7 mouse cellular contexts compared by ENCODE assay signal in genomic region chr5:136442238-136443187, GRCm38 (mm10).
DNase-seq lines count a peak whose midpoint lies in the region; ATAC-seq and TF ChIP-seq lines count a peak whose summit lies in the region.

No protein-coding gene starts in this region.

- peak overlapping the region; percentile 19; the same call in 1 of the 2 replicates for H3K27ac ChIP-seq in lung, embryonic 14.5 days (ENCODE audit: low read depth)
- H3K27ac ChIP-seq in heart, embryonic 13.5 days (replicated peaks): peak overlapping the region; percentile 66
- H3K27ac ChIP-seq in kidney, embryonic 16.5 days (ENCODE audit: low read length): no peak overlapping the region

- H3K36me3 ChIP-seq in lung, embryonic 14.5 days (ENCODE audit: insufficient read depth): no peaks in the 10 kb centered on the region
- H3K36me3 ChIP-seq in heart, embryonic 13.5 days: 0 out of 2 replicates have a peak, but pooled peaks cover 5% of the 10 kb centered on the region
- no peaks in the 10 kb centered on the region for H3K36me3 ChIP-seq in kidney, embryonic 16.5 days (ENCODE audit: insufficient read depth, low read length)

- peak; percentile 80 for DNase-seq in lung, embryonic 14.5 days
- no peak for DNase-seq in lung, adult 18-20 months
- DNase-seq in thymus, postnatal 10 days (ENCODE audit: low spot score in 2 of 2): peak; percentile 67 to 75
- no peak for DNase-seq in layer of hippocampus, postnatal 25 days (ENCODE audit: extremely low spot score in 1 of 2, low spot score in 1 of 2)
- DNase-seq in urinary bladder, postnatal 14 days (ENCODE audit: low spot score): no peak

- no peak for TF ChIP-seq CTCF in lung, embryonic 14.5 days (IDR thresholded peaks at IDR 0.05; ENCODE audit: low read depth)

- no peak overlapping the region for H3K4me2 ChIP-seq in lung, embryonic 14.5 days
- H3K4me2 ChIP-seq in heart, embryonic 13.5 days: no peak overlapping the region
- no peak overlapping the region for H3K4me2 ChIP-seq in kidney, embryonic 16.5 days (replicated peaks; ENCODE audit: low read depth, low read length)

- no peaks in the 10 kb centered on the region for H3K9me3 ChIP-seq in lung, embryonic 14.5 days (ENCODE audit: low read depth, low read length)
- H3K9me3 ChIP-seq in heart, embryonic 13.5 days: no peaks in the 10 kb centered on the region
- no peaks in the 10 kb centered on the region for H3K9me3 ChIP-seq in kidney, embryonic 16.5 days (ENCODE audit: low read length)

- no peak overlapping the region for H3K9ac ChIP-seq in lung, embryonic 14.5 days
- no peak overlapping the region for H3K9ac ChIP-seq in heart, embryonic 13.5 days
- no peak overlapping the region for H3K9ac ChIP-seq in kidney, embryonic 16.5 days (replicated peaks; ENCODE audit: low read length)

- no peaks in the 10 kb centered on the region for H3K27me3 ChIP-seq in lung, embryonic 14.5 days (ENCODE audit: insufficient read depth, low read length)
- H3K27me3 ChIP-seq in heart, embryonic 13.5 days (replicated peaks): no peaks in the 10 kb centered on the region
- H3K27me3 ChIP-seq in kidney, embryonic 16.5 days (ENCODE audit: insufficient read depth, low read length): no peaks in the 10 kb centered on the region

- no peak overlapping the region for H3K4me3 ChIP-seq in lung, embryonic 14.5 days (ENCODE audit: low read depth, low read length)
- H3K4me3 ChIP-seq in heart, embryonic 13.5 days: no peak overlapping the region
- H3K4me3 ChIP-seq in kidney, embryonic 16.5 days (ENCODE audit: low read length): no peak overlapping the region

- H3K4me1 ChIP-seq in lung, embryonic 14.5 days (ENCODE audit: insufficient read depth): peaks cover 7% of the 10 kb centered on the region; the same call in 1 of the 2 replicates
- H3K4me1 ChIP-seq in heart, embryonic 13.5 days: peaks cover 62% of the 10 kb centered on the region
- H3K4me1 ChIP-seq in kidney, embryonic 16.5 days (ENCODE audit: insufficient read depth, low read length): peaks cover 8% of the 10 kb centered on the region

- 38% methylated on average over 11 of the region's 11 CpGs for WGBS in lung, embryonic 14.5 days
- WGBS in heart, embryonic 13.5 days: 50% methylated on average over 11 of the region's 11 CpGs
- 50% methylated on average over 11 of the region's 11 CpGs for whole genome bisulfite sequencing in kidney, embryonic 16.5 days

- ATAC-seq in lung, embryonic 14.5 days (ENCODE audit: insufficient read depth): peak; percentile 78
- ATAC-seq in heart, embryonic 13.5 days (ENCODE audit: extremely low read depth, insufficient number of reproducible peaks, low FRiP score, low TSS enrichment): no peak
- ATAC-seq in kidney, embryonic 16.5 days (ENCODE audit: low FRiP score, low TSS enrichment): peak; percentile 63; the same call in 1 of the 2 replicates

Comparison
In these comparisons a context has a peak if more than half of its experiments do, and no peak if none do; other contexts are left out.
1. DNase-seq: peak in lung, embryonic 14.5 days (single experiment) and thymus, postnatal 10 days (2 of 2); none in lung, adult 18-20 months (0 of 2), layer of hippocampus, postnatal 25 days (0 of 2) and urinary bladder, postnatal 14 days (single experiment).